Mouse (Mus musculus) mouse trophoblast stem cell (cell line): ENCODE results near the gene Aloxe3.

Source experiments
- in situ Hi-C, 2 experiments: fragments of 300-500 bp; cut with MseI, MboI; formaldehyde crosslinking; loops; 2 replicates in 1 of 2; 3 replicates in 1 of 2; pipeline ENCODE4 v1.15.1; 2025

The Aloxe3 gene

GRCm38 (mm10) chr11:69094697-69095429, 30.8 kb upstream of the Aloxe3 start, which contains the start of gene Per1:
Gene Per1 (plus strand): TSS chr11:69095217.
- in situ Hi-C loops = no loop called here

DNA sequence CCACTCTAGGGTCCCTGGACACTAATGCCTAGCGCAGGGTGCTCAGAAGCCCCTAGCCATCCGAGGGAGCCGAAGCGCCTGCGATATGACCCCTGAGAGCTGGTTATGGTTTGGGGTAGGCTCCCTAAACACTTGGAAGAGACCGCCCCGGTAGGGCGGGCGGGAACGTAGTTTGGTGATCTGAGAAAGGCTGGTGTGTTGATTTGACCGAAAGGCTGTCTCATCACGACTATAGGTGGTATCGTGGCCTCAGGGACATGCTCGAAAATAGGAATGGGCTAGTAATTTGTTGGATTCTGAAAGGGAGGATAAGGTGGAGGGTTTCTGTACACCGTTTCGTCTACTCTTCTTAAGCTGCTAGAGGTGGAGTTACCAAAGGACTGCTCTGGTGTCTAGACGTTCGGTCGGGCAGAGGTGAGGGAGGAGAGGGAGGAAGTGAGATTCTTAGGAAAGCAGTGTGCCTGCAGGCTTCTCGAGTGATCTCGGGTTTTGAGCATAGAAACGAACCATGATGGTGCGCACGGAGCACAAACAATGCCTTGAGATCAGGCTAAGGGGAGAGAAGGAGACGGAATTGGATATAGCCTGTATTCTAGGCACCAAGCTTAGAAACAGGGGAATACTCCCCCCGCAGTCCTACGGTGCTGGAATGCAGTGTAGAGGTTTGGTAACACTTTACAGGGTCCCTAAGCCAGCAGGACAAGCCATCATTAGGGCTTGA, 30.0 kb upstream of the Aloxe3 start:
- in situ Hi-C loops = no loop called here

GRCm38 (mm10) chr11:69096360-69096986, 29.2 kb upstream of the Aloxe3 start:
- in situ Hi-C loops = no loop called here

DNA sequence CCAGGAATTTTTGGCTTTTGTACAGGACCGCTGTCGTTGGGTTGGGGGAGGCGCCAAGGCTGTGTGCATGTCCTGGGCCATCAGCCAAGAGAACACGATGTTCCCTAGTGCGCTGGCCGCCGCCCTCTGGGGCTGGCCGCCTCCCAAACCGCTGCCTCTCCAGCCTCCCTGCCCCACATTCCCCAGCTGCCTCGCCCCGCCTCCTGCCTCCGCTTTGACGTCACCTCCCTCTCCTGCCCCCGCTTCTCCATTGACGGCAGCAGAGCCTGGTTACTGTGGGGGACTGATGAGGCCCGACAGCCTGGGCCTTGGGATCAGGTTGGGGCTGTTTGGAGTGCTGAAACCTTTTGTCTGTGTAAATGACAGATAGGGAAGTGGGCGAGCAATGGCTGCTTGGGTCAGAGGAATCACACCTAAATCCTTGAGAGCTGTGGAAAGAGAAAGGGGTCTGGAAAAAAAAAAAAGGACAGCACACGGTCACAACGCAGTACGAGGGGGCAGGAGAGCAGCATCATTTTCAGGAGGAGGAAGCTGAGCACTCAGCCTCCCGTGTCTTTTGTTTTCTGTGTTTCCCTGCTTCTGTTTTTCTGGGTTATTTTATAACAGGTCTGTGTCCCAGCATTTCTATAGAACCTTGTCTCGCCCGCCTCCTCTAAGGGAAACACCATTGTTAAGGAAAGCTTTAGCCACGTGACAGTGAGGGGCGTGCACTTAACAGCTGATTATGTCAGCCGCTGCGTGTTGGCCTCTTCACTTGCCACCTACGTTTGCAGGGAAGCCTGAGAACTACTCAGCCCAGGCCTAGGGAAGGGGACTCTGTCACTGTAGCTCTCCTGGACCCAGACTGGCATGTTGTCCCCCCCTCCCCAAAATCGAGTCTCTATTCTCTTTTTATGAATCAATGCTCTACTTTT, 28.5 kb upstream of the Aloxe3 start:
- in situ Hi-C loops = no loop called here

GRCm38 (mm10) chr11:69098039-69098761, 27.5 kb upstream of the Aloxe3 start:
- in situ Hi-C loops = no loop called here

GRCm38 (mm10) chr11:69098762-69099091, 27.0 kb upstream of the Aloxe3 start:
- in situ Hi-C loops = no loop called here

- in situ Hi-C loops = no loop called here
Observed at GRCm38 (mm10) chr11:69099177-69099914, 26.4 kb upstream of the Aloxe3 start.

DNA sequence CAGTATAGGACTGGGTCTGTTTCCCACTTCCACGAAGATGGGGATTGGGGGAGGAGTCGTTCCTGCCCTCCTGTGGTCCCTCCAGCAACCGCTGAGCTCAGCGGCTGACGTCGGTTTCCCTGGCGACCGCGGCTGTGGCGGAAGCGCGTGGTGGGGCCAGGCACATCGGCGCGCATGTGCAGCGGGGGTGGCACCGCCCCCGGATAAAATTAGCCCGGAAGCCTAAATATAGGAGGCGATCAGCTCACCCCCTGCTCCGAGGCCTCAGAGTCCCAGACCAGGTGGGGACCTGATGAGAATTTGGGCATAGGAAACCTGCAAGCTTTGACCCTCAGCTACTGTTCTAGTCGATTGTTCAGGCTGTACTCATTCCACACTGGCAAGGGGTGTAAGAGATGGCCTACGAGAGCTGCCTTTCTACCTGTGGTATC, 25.8 kb upstream of the Aloxe3 start:
- in situ Hi-C loops = no loop called here

DNA sequence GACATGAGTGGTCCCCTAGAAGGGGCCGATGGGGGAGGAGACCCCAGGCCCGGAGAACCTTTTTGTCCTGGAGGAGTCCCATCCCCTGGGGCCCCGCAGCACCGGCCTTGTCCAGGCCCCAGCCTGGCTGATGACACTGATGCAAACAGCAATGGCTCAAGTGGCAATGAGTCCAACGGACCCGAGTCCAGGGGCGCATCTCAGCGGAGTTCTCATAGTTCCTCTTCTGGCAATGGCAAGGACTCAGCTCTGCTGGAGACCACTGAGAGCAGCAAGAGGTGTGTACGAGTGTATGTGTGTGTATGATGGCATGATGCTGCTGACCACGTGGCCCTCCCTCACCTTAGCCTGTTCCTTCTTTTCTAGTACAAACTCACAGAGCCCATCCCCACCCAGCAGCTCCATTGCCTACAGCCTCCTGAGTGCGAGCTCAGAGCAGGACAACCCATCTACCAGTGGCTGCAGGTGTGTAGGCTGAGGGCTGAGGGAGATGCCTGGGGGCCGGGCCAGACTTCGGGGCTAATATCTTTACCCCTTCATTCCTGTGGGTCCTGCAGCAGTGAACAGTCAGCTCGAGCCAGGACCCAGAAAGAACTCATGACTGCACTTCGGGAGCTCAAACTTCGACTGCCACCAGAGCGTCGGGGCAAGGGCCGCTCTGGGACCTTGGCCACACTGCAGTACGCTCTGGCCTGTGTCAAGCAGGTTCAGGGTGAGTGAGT, 24.9 kb upstream of the Aloxe3 start:
- in situ Hi-C loops = no loop called here

GRCm38 (mm10) chr11:69101604-69102402, 23.9 kb upstream of the Aloxe3 start:
- in situ Hi-C loops = no loop called here

- in situ Hi-C loops = no loop called here
Observed at GRCm38 (mm10) chr11:69102403-69102725, 23.3 kb upstream of the Aloxe3 start.

DNA sequence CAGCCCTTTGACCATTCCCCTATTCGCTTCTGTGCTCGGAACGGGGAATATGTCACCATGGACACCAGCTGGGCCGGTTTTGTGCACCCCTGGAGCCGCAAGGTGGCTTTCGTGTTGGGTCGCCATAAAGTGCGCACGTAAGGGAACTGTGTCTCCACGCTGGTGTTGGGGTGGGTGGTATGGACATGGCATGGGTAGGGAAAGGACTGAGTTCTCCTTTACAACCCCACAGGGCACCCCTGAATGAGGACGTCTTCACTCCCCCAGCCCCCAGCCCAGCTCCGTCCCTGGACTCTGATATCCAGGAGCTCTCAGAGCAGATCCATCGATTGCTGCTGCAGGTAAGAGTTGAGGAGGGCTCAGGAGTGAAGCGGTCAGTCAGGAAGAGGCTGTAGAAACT, 22.6 kb upstream of the Aloxe3 start:
- in situ Hi-C loops = no loop called here

- in situ Hi-C loops = no loop called here
Observed at GRCm38 (mm10) chr11:69103531-69104435, 21.9 kb upstream of the Aloxe3 start.

GRCm38 (mm10) chr11:69104487-69104886, 21.2 kb upstream of the Aloxe3 start:
- in situ Hi-C loops = no loop called here

- in situ Hi-C loops = no loop called here
Observed at GRCm38 (mm10) chr11:69105227-69105626, 20.5 kb upstream of the Aloxe3 start.

DNA sequence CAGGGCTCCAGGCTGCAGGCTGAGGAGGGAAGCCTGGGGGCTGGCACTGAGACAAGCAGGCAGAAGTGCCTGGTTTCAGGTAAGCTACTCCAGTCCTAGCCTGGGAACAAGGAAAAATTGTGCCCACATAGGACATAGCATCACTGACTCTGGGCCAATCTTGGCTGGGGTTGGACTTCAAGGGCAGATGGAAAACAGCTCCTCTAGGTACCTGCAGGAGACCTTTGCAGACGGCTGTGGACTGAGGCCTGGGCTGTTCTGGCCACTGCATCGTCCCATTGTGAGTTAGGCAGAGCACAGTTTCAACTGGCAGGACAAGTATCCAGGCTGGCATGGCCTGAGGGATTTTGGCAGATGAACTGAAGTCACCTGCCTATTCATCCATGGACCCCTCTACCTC, 19.9 kb upstream of the Aloxe3 start:
- in situ Hi-C loops = no loop called here

- in situ Hi-C loops = no loop called here
Observed at GRCm38 (mm10) chr11:69106299-69106698, 19.4 kb upstream of the Aloxe3 start.

GRCm38 (mm10) chr11:69106842-69107241, 18.9 kb upstream of the Aloxe3 start:
- in situ Hi-C loops = no loop called here
